Mouse (Mus musculus): ENCODE results near the gene Cep131. TPM values are rescaled to one million over a fixed set of nuclear protein-coding genes. Genes with fewer than 3 reads are reported as not detected.

The Cep131 gene
- total RNA-seq, 2 experiments from 2014 or later = 11.6 to 12.6 TPM

DNA sequence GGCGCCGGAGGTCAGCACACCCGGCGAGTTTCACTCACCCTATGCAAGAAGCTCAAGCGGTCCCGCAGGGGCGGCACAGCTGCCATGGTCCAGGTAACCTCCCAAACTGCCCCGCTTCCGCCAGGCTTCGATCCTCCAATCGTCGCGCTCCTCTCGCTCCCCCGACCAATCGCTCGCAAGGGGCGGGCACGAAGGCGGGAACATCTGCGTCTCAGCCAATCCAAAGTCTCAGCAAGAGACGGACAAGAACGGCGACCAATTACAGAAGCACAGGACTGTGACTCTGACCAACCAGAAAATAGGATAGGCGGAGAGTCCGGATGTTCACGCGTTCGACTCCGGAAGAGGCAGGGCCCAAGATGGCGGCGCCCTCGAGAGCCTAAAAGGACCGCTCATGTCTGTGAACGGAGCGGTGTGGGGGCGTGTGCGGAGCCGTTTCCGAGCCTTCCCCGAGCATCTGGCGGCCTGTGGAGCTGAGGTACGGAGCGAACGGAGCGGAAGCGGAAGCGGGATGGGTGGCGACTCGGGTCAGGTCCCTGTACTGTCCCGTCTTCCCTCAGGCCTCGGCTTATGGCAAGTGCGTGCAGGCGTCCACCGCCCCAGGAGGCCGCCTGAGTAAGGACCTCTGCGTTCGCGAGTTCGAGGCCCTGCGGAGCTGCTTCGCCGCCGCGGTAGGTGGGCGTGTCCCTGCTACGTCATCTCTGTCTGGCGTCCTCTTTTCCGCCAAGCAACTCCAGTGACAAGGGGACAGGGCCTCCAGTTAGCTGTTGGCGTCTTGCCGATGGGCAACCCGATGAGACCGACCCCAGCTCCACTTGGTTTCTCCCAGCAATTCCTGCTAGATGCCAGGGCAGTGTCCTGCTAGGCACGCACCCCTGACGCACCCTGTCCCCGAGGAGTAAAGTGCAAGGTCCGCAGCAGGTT lies 12.2 kb upstream of the Cep131 start, which contains the start of the genes Tepsin and Ndufaf8:
Tepsin (minus strand) TSS at position 144 of the 924 bp plus-strand sequence.
Ndufaf8 (plus strand) TSS at position 341 of the 924 bp plus-strand sequence.
- peak; percentile 99 for DNase-seq

DNA sequence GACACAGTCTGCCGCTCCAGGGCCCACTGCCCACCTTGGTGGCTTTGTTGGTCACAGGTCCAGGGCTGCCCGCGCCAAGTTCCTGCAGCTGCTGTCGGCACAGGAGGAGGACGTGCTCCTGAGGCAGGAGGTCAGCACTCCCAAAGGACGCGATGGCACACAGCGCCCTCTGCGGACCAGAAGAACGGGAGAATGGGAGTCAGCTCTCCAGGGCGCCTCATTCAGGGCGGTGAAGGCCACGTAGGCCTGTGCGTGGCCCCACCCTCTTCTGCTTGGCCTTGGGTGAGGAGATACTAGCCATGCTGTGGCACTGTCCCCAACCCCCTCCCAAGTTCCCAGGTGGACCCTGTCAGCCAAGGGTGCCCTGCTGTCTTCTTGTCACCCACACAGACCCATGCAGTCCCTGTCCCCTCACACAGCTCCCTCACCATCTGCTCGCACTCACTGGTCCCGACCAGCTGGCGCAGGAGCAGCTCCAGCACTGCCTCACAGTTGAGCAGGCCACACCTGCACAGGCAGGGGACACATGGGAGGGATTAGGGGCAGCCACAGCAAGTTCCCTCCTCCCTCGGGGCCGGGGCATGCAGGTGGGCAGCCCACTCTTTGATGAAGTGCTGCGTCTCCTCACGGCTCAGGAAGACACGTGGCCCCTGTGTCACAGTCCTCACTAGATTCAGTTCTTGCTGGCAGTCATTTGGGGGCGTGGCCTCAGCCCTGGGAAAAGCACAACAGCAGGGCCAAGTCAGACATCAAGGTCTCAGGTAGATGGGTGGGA lies 6.4 kb upstream of the Cep131 start:
- no peak for DNase-seq

DNA sequence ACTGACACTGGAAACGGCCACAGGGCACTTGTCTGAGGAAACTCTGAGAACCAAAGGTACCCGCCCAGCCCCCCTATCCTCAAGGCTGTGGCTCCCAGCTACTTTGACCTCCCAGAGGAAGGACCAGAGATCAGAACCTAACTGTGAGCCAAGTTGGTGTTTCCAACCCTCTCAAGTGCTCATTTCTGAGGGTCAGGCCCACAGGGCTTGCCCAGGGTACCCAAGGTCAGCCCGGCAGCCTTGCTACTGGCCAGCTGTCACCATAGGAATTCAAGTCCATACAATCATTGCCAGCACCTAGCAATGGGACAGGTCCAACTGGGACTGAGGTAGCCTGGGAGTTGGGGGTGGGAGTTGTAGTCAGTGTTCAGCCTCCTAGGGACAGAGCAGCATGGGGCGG lies 4.0 kb upstream of the Cep131 start:
- no peak for DNase-seq

DNA sequence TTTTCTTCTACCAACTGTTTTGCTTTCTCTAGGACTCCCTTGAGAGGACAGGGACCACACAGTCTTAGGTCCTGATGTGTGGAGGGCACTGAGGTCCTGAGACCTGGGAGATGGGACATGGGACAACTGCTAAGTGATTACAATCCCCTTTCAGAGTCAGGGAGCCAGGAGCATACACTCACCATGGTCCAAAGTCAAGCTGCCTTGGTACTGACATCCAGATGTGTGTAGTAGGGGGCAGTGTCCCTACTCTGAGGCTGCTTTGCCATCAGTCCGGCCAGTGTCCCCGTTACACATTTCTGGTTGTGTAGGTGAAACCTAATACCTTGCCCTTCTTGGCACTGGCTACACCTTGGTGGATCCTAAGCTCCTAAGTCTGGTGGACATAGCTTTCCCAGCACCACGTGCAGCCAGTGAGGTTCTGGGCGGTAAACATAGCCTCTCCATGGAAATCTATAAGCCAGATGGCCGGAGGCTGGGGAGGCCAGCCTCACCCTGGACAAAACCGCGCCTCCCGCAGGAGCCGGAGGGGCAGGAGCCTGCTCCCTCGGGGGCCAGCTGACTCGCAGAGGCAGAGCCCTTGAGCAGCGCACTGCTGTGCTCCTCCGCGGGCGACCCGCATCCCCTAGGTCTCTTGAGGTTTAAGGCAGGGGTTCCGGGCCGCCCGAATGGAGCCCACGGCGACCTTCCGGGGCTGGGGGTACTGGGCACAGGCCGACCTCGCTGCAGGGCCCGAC lies 568 bp downstream of the Cep131 start:
- DNase-seq = peak; percentile 60

DNA sequence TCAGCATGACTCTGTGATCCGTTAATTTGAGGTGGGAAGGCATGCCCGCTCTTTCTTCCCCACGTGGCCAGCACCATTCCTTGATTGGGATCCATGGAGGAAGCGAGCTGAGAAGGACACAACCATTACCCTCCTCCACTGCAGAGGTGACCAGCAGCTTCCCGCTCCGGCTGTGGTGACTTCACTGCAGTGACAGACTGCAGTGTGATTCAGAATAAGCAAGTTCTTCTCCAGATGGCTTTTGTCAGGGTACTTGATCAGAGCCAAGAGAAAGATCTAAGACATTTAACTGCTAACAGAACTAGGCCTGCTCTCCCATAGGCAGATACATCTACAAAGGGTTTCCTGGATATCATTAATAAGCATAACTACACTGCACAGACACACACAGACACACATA lies 6.3 kb downstream of the Cep131 start:
- no peak for DNase-seq

DNA sequence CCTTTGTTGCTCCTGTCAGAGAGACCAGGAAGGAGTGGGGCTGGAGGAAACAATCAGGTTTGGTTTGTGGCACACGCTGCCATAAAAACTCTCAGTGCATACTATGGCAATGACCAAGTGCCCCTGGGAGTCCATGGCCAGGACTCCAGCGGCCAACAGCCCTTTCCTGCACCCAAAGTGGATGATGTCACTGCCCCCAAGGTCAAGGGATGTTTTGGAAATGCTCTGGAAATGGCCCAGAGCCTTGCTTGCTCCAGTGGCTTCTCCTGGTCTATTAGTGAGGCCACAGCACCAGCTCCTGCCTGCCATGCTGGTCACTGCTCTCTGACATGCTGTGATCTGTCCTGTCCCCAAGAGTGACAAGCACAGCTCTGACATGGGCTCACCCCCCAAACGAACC lies 10.4 kb downstream of the Cep131 start:
- DNase-seq = no peak

DNA sequence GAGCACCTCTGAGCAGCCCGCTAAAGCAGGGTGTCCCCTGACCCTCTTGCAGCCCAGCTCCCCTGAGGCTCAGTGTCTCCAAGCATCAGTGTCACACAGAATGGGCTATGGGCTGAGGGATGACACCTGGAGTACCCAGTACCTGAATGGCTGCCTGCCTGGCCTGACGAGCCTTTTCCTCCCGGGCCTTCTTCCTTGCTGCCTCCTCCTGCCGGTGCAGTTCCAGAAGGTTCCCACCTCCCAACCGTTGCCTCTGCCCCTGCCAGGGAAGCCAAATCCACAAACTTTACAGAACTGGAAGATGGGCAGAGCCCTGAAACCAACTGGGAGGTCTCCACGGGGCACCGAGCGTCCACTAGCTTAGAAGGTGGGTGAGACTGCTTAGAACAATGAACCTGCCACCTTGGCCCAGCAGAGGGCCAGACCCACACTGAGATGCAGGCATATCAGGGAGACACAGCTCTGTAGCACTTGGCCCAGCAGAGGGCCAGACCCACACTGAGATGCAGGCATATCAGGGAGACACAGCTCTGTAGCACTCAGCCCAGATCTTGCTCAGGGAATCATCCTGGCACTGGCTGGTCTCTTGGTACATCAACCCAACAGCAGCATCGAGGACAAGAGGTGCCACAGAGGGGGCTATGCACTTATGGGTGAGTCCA lies 13.5 kb downstream of the Cep131 start:
- no peak for DNase-seq

DNA sequence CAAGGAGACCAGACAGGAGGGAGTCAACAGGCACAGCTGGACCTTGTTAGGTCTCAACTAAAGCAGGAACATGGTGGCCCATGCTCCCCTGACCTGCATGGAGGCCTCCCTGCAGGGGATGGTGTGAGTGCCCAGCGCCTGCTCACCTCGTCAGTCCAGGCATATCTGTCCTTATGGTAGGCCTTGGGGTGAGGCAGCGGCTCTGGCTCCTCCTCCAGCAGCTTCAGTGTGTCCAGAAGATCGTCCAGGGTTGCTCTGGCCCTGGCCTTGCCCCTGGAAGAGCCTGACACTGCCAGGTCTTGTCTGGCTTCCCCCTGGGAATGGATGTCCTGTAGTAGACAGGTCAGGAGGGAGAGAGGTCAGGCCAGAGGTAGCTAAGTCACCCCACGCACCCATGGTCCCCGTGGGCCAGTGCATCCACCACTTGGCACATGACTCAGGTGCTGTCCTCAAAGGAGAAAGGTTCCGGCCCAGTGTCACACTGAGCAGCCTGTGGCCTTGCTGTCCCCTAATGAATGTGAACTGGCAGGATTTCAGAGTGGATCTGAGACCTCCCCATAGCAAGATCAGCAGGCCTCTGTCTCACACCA lies 14.8 kb downstream of the Cep131 start:
- no peak for DNase-seq

DNA sequence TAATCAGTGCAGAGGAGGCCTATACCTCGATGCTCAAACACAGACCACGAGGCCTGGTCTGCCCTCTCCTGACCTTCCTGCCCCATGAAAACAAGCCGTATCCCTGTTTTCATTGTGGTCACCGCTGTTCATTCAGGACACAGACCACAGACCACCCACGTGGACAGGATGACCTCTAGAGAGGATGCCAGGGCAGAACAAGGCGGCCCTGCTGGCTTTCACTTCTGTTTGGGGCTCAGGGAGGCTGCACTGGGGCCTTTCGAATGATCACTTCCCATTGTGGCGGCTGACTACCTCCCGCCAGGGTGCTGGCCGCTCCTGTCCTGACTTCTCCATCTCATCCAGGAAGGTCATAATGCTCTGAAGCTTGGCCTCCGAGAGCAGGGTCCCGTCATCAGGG lies 15.6 kb downstream of the Cep131 start:
- DNase-seq = no peak

DNA sequence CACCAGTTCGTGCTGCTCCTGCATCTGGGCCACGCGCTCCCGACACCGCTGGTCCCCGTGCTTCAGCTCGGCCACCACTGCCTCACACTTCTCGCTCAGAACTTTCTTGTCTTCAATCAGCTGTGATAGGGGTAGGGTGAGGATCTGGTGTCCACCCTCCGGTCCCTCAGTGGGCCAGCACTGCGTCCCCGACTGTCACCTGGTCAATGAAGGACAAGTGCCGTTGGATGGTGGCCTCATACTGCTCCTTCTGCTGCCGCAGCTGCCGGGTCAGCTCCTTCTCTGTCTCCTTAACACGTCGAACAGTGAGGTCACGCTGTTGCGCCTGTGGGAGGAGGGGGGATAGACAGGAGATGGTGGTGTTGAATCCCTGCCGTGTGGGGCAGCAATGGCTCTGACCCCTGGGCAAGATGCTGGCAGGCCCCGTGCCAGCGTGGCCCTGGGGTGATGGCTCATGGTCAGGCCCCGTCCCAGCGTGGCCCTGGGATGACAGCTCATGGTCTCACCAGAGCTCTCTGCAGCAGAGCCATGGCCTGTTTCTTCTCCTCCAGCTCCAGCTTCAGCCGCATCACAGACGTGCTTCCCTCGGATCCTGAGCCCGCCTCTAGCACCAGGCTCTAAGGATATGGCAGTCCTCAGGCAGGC lies 16.2 kb downstream of the Cep131 start:
- DNase-seq = no peak

DNA sequence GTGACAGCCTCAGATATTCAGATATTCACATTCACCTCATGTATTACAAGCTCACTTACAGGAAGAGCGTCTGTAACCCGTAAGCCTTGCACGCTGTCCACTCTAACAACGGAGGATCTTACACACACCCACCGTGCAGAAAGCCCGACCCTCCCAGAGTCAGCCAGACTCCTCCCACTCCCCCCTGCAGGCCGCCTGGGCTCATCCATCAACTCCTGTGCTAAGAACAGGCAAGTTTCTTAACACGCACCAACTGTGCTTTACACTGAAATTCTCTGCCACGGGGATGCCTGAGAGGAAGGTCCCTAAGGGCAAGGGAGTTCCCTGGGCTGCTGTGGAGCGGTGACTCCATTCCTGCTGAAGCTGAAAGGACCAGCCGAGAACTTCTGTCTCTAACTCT lies 17.4 kb downstream of the Cep131 start:
- DNase-seq = no peak

DNA sequence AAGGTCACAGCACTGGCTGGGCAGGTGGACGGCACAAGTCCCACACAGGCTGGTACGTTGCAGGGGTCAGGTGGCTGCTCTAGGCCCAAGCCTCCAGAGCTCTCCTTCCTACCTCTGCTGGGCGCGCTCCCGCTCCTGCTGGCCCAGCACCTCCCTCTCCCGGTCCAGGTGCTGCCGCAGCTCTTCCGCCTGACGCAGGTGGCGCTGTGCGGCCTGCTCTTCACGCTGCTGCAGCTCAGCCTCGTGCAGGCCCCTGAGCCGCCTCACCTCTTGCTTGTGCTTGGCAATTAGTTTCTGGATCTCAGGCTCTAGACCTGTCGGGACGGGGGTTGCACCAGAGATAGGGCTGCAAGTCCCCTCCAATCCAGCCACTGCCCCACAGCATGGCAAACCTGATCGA lies 18.8 kb downstream of the Cep131 start:
- DNase-seq = no peak

DNA sequence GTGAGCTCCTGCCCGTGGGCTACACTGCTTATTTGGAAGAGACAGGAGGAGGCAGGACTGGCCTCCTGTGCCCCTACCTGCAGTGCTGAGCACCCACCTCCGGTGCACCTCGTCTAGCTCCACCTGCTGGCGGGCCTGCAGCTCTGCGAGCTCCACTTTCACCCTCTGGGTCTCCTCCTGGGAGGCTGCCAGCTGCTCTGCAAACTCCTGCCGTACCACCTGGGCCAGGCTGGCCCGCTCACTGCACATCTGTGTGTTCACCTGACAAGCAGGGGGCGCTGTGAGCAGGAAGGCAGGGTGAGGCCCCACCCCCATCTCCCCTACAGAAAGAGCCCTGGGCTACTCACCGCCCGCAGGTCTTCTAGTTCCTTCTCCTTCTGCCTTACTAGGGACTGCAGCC lies 21.3 kb downstream of the Cep131 start:
- peak; percentile 83 for DNase-seq

DNA sequence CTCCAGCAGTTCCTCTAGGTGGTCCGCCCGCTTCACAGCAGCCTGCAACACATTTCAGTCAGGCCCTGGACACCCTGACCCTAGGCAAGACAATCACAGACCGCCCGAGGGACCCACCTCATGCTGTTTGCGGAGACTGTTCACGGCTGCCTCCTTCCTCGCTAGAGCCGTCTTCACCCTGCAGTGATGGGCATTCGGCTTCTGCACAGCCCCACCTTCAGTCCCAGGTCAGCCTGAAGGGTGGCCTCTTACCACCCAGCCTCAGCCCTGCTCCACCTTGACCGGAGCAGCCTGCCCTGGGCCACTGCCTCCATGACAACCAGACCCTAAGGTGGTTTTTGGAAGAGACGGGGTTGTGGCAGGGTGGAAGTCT lies 22.0 kb downstream of the Cep131 start:
- no peak for DNase-seq

DNA sequence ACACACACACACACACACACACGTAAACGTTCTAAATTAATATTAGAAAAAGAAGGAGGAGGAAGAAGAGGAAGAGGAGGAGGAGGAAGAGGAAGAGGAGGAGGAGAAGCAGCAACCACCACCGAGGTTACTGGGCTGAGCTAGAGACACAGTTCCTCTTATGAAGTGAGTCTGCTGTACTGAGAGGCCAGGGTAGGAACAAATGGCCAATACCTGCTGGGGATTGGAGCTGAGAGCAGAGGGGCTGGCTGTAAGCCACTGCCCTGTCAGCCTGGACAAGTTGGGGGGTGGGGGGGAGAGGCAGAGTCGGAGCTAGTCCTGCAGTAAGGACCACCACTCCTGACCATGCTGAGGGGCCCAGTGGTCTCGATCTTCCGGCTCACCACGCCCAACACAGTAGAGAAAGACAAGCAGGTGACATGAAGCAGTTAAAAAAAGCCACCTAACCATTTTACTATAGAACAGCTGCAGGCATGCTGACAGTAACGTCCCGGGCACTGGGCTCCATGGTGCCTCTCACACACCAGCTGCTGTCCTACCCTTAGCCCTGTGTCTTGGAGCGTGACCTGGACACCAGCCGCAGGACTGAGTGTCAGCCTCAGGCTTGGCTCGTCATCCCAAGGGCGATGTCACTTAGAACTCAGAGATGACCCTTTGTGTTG lies 22.5 kb downstream of the Cep131 start:
- no peak for DNase-seq

DNA sequence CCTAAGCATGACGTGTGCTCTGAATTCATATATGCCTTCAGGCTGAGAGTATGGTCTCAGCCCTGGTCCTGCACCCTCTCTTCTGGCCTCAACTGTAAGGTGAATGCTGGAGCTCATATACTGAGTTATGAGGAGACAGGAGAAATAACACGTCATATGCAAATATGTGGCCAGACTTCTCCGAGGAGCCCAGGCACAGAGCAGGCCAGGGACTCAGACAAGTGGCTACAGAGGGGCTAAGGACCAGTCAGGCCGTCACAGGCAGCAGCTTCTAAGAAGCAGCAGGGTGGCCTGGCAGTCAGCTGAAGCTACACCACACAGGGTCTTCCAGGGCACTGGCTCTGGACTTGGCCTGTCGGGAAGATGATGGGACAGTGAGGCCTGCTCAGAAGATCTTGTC lies 23.3 kb downstream of the Cep131 start:
- DNase-seq = no peak

DNA sequence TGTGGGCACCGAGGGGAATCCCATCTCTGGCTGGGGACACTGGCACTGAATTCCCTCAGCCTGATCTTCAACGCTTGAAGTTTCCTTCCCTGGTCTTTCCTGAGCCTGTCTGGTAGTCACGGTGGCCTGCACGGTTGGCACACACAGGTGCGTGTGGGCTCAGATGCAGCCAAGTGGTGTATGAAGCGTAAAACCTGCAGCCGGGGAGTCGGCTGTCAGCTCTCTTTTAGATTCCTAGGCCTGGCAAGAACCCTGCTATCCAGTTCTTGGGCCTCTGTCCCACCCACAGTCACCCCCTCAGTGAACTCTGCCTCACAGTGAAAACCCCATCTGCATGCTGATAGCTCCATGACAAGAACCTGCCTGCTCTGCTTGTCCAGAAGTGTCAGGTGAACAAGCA lies 26.0 kb downstream of the Cep131 start:
- no peak for DNase-seq

DNA sequence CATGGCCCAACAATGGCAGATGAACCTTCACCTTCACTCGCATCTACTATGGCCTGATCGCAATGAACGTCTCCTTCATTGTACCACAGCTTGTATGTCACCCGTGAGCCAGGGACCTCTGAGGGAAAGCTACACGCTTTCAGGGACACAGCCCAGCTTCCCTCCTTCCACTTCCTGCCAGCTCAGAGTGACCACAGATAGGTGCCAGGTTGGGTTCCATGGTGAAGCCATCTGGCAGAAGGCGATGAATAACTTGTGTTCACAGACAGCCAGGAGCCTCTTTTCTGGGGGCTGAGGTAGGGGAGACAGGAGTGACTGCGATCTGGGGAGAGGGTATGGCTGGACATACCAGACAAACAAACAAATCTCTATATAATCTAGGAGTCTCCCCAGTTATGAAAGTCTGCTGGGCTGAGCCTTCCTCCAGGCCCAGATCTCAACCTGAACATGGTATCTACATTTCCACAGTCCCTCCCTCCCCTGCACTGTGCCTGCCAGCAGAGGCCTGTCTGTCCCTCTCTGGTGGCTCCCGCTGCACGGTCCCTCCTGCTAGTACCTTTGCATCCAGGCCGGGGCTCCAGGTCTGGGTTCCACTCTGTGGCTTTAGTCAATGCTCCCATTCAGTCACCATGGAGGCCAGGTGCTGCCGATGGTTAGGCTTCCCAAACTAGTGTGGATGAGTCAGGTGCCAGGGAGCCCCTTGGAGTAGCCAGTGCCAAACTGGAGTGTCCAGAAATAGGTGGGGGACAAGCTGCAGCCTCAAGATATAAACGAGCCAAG lies 30.5 kb downstream of the Cep131 start:
- no peak for DNase-seq

DNA sequence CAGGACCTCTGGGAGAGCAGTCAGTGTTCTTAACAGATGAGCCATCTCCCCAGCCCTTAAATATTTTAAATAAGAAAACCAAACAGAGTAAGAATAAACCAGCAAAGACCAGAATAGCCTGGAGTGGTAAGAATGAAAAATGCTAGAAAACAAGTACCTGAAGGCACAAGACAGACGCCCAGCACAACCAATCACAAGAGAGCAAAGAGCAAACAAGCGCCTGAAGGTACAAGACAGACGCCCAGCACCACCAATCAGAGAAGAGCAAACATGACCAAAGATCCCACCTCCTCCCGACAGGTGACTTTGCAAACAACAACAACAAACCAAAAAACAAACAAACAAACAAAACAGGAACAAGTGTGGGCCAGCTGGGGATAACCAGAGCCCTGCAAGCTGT lies 32.8 kb downstream of the Cep131 start:
- DNase-seq = no peak

DNA sequence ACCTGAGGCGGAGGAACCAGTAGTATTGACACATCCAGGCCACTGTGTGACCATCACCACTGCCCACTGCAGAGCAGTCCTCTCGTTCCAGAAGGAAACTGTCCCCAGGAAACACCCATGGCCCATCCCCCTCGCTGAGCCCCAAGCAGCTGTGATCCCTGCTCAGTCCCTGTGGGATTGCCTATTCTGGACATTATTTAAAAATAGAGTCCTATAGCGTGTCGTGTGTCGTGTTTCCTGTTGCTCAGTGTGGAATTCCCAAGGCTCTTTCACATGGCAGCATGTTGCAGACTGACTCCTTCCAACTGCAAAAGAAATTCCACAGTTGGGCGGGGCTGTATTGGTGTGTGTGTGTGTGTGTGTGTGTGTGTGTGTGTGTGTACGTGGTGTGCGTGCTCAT lies 34.4 kb downstream of the Cep131 start:
- peak; percentile 52 for DNase-seq
